Mouse (Mus musculus): ENCODE results near the gene Gm8247. TPM values are rescaled to one million over a fixed set of nuclear protein-coding genes. Genes with fewer than 3 reads are reported as not detected.

Gene Gm8247
- not detected in 2 replicates for polyA plus RNA-seq (2021; fragmentation: Nextera tagmentation)
- long read RNA-seq, experiment 1 = 0 reads
- long read RNA-seq, experiment 2 = 0 reads

GRCm38 (mm10) chr14:44582853-44583252 lies at the start of gene Gm8247:
Gene Gm8247, plus strand, starts transcription at chr14:44583153.

GRCm38 (mm10) chr14:44627737-44628136 lies 44.8 kb downstream of the Gm8247 start, which contains the start of gene Gm5624:
Gene Gm5624, minus strand, starts transcription at chr14:44627938.

Other genes with a start within 250 kb of the Gm8247 start
- not detected in 2 replicates for gene Gm5930, start 244.6 kb upstream of the Gm8247 start, polyA plus RNA-seq (2021; fragmentation: Nextera tagmentation)
- gene Gm8229, start 217.8 kb upstream of the Gm8247 start, polyA plus RNA-seq (2021; fragmentation: Nextera tagmentation) = not detected in 2 replicates
- gene Gm3371, start 172.5 kb upstream of the Gm8247 start, polyA plus RNA-seq (2021; fragmentation: Nextera tagmentation) = not detected in 2 replicates
- gene Gm8232, start 149.5 kb upstream of the Gm8247 start, polyA plus RNA-seq (2021; fragmentation: Nextera tagmentation) = not detected in 2 replicates
- gene BC061237, start 90.7 kb upstream of the Gm8247 start, polyA plus RNA-seq (2021; fragmentation: Nextera tagmentation) = not detected in 2 replicates
- not detected in 2 replicates for gene Gm17093, start 64.9 kb upstream of the Gm8247 start, polyA plus RNA-seq (2021; fragmentation: Nextera tagmentation)
- gene Gm5624, start 44.8 kb downstream of the Gm8247 start, polyA plus RNA-seq (2021; fragmentation: Nextera tagmentation) = not detected in 2 replicates
- gene Gm8257, start 123.3 kb downstream of the Gm8247 start, polyA plus RNA-seq (2021; fragmentation: Nextera tagmentation) = not detected in 2 replicates
- gene Gm8267, start 167.2 kb downstream of the Gm8247 start, polyA plus RNA-seq (2021; fragmentation: Nextera tagmentation) = not detected in 2 replicates

Measured in left cerebral cortex, adult 6 months (tissue).